In genomic region chr5:93180252-93180651, GRCm38 (mm10) we compare ENCODE assay signal across 10 mouse cellular contexts. TPM values are rescaled to one million over a fixed set of nuclear protein-coding genes. Genes with fewer than 3 reads are reported as not detected.
DNase-seq lines count a peak whose midpoint lies in the region; ATAC-seq and TF ChIP-seq lines count a peak whose summit lies in the region.
"Had no signal": no experiment of that assay in that cellular context is flagged by ENCODE, and none has a peak within 500 bp of the region (broad histone marks: within the 10 kb centered on the region; RNA-seq: fewer than 3 reads in every experiment).

No protein-coding gene starts in this region.

- peaks cover 34% of the 10 kb centered on the region for H3K36me3 ChIP-seq in heart, postnatal 0 days (replicated peaks; ENCODE audit: control insufficient read depth, insufficient read depth, low read length)
- H3K36me3 ChIP-seq in heart, embryonic 10.5 days: peaks cover 58% of the 10 kb centered on the region
- peaks cover 97% of the 10 kb centered on the region for H3K36me3 ChIP-seq in E14TG2a.4 (ENCODE audit: insufficient read depth, low read length)

- ATAC-seq in heart, postnatal 0 days (ENCODE audit: insufficient read depth, low read depth): peak; percentile 33; the same call in 1 of the 2 replicates
- ATAC-seq in inflammation-experienced regulatory T-cells, adult 6 months: peak; percentile 73

- no peak for TF ChIP-seq EP300 in heart, postnatal 0 days (IDR thresholded peaks at IDR 0.05; ENCODE audit: low read depth)

- 41% methylated on average over 2 of the region's 2 CpGs for WGBS in heart, postnatal 0 days
- 60% methylated on average over 2 of the region's 2 CpGs for WGBS in heart, embryonic 10.5 days

- H3K4me3 ChIP-seq in heart, postnatal 0 days (ENCODE audit: low read depth, low read length): no peak overlapping the region
- no peak overlapping the region for H3K4me3 ChIP-seq in heart, embryonic 10.5 days
- H3K4me3 ChIP-seq in E14TG2a.4 (replicated peaks; ENCODE audit: low read length): no peak overlapping the region
- H3K4me3 ChIP-seq: heart, embryonic 15.5 days had no signal

- H3K27me3 ChIP-seq in heart, postnatal 0 days (ENCODE audit: control insufficient read depth, insufficient read depth, low read length): no peaks in the 10 kb centered on the region
- no peaks in the 10 kb centered on the region for H3K27me3 ChIP-seq in heart, embryonic 10.5 days (ENCODE audit: insufficient read depth, poor library complexity, severe bottlenecking)
- no peaks in the 10 kb centered on the region for H3K27me3 ChIP-seq in E14TG2a.4 (ENCODE audit: insufficient read depth, low read length)
- H3K27me3 ChIP-seq: heart, embryonic 15.5 days had no signal

- no peaks in the 10 kb centered on the region for H3K9me3 ChIP-seq in heart, postnatal 0 days (replicated peaks; ENCODE audit: control insufficient read depth, low read length)
- H3K9me3 ChIP-seq in heart, embryonic 10.5 days: no peaks in the 10 kb centered on the region
- H3K9me3 ChIP-seq in E14TG2a.4 (ENCODE audit: low read length): no peaks in the 10 kb centered on the region
- H3K9me3 ChIP-seq: heart, embryonic 15.5 days had no signal

- no peak overlapping the region for H3K4me2 ChIP-seq in heart, postnatal 0 days (ENCODE audit: low read depth, low read length)
- H3K4me2 ChIP-seq: heart, embryonic 15.5 days had no signal

- H3K27ac ChIP-seq in heart, postnatal 0 days (ENCODE audit: low read depth): no peak overlapping the region
- no peak overlapping the region for H3K27ac ChIP-seq in heart, embryonic 10.5 days
- H3K27ac ChIP-seq: heart, embryonic 15.5 days; macrophage had no signal

- no peak overlapping the region for H3K9ac ChIP-seq in heart, postnatal 0 days (replicated peaks; ENCODE audit: low read depth, low read length)
- H3K9ac ChIP-seq: heart, embryonic 15.5 days had no signal

- DNase-seq in heart, postnatal 0 days (ENCODE audit: low spot score): peak; percentile 21
- DNase-seq in heart, embryonic 10.5 days (ENCODE audit: low spot score): no peak
- peak; percentile 59 for DNase-seq in 3T3-L1 (ENCODE audit: low read depth, low spot score)
- no peak for DNase-seq in ovary, adult 18-20 months (ENCODE audit: low spot score)
- no peak for DNase-seq in gastrocnemius, adult 8-10 months (ENCODE audit: low spot score in 2 of 2)
- no peak for DNase-seq in neural tube, embryonic 10.5 days (ENCODE audit: extremely low spot score, low spot score)

- peak; percentile 59 for TF ChIP-seq CTCF in heart, postnatal 0 days (IDR thresholded peaks at IDR 0.05; ENCODE audit: low read depth)
- peak; percentile 62 for TF ChIP-seq CTCF in E14TG2a.4 (conservative IDR thresholded peaks at IDR 0.05; ENCODE audit: low read length)

- no peaks in the 10 kb centered on the region for H3K4me1 ChIP-seq in heart, postnatal 0 days (ENCODE audit: control insufficient read depth, insufficient read depth)
- H3K4me1 ChIP-seq in heart, embryonic 10.5 days: no peaks in the 10 kb centered on the region
- H3K4me1 ChIP-seq in E14TG2a.4 (replicated peaks; ENCODE audit: low read depth, low read length): peaks cover 7% of the 10 kb centered on the region; the same call in 1 of the 2 replicates
- H3K4me1 ChIP-seq: heart, embryonic 15.5 days had no signal

RNA-seq across cellular contexts. Expression of gene Ccni, which starts 26.0 kb away (rescaled TPM):
- 203 and 210 TPM in 2 replicates for total RNA-seq in heart, postnatal 0 days (2014; rRNA removed; ENCODE audit: low replicate concordance)
- polyA plus RNA-seq in heart, postnatal 0 days (2015; fragmentation: Nextera tagmentation; extraction: Ambion mirVana): 87.2 and 87.5 TPM in 2 replicates
- 81.4 and 81.6 TPM in 2 replicates for polyA plus RNA-seq in heart, embryonic 10.5 days (2016; fragmentation: Nextera tagmentation; extraction: Ambion mirVana)
- polyA plus RNA-seq in inflammation-experienced regulatory T-cells, adult 6 months (2017; shearing (Covaris generic)): 10 to 100 TPM; 82.9 to 99.1 (median 84.9) TPM
- total RNA-seq in gastrocnemius, adult 8-10 months (2022): 10 to 100 TPM; 58.7 to 80.0 (median 65.4) TPM

RNA-seq across cellular contexts. Expression of gene 2010109A12Rik, which starts 26.1 kb away (rescaled TPM):
- not detected in 2 replicates for total RNA-seq in heart, postnatal 0 days (2014; rRNA removed; ENCODE audit: low replicate concordance)
- polyA plus RNA-seq in heart, postnatal 0 days (2015; fragmentation: Nextera tagmentation; extraction: Ambion mirVana): 1.7 and 1.9 TPM in 2 replicates
- 0.95 and 1.7 TPM in 2 replicates for polyA plus RNA-seq in heart, embryonic 10.5 days (2016; fragmentation: Nextera tagmentation; extraction: Ambion mirVana)
- polyA plus RNA-seq in inflammation-experienced regulatory T-cells, adult 6 months (2017; shearing (Covaris generic)): 1 to 10 TPM in 2 of 3 experiments, not detected in 1; 1.6 to 2.3 TPM
- total RNA-seq in gastrocnemius, adult 8-10 months (2022): not detected
- polyA plus RNA-seq: macrophage had no signal

Comparison
In these comparisons a context has a peak if more than half of its experiments do, and no peak if none do; other contexts are left out.
1. DNase-seq: peak in heart, postnatal 0 days (single experiment) and 3T3-L1 (single experiment); none in heart, embryonic 10.5 days (single experiment), ovary, adult 18-20 months (single experiment), gastrocnemius, adult 8-10 months (0 of 2) and neural tube, embryonic 10.5 days (single experiment).